Mouse (Mus musculus): ENCODE measurements around the gene Swap70.

- TF ChIP-seq CTCF (IDR thresholded peaks at IDR 0.05) = no peak
- no peak for TF ChIP-seq EP300 (IDR thresholded peaks at IDR 0.05)
These were observed 62.2 kb downstream of the Swap70 start for GRCm38 (mm10) chr7:110283484-110284275.

Measured in lung, postnatal 0 days (tissue).